Comparison of ENCODE assay signal across 20 mouse cellular contexts in the genomic region with DNA sequence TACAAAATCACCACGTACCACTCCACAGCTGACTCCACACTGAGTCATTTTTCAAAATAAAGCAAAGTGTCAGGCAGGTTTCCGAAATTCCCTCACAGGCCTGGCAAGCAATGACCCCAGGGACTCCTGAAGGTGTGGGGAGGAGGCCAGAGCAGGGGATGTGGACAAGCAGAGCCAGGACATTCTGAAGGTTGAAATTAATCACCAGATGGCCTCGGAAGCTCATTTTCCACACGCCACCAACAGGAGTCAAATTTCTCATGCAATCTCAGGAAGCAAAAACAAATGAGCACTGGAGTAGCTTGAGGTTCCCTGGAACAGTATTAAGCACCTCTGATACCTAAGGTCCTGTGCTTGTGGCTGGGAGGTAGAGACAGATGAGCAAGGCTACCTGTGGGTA.
A peak's percentile ranks its signal among the peaks of the same experiment; 100 is the strongest.
DNase-seq lines count a peak whose midpoint lies in the region; ATAC-seq lines count a peak whose summit lies in the region.
"Had no signal": no experiment of that assay in that cellular context is flagged by ENCODE, and none has a peak within 500 bp of the region (broad histone marks: within the 10 kb centered on the region; RNA-seq: fewer than 3 reads in every experiment).

No protein-coding gene starts in this region.

- 74% methylated on average over 4 of the region's 4 CpGs for WGBS in midbrain, embryonic 11.5 days
- whole genome bisulfite sequencing in midbrain, embryonic 10.5 days, result 66% methylated on average over 4 of the region's 4 CpGs

- no peaks in the 10 kb centered on the region for H3K36me3 ChIP-seq in midbrain, embryonic 11.5 days (ENCODE audit: control insufficient read depth, insufficient read depth, low read length)
- H3K36me3 ChIP-seq in midbrain, embryonic 10.5 days, result no peaks in the 10 kb centered on the region
- H3K36me3 ChIP-seq: heart, embryonic 13.5 days; limb, embryonic 13.5 days; liver, embryonic 15.5 days; neural tube, embryonic 13.5 days had no signal

- H3K4me2 ChIP-seq in midbrain, embryonic 11.5 days, result no peak overlapping the region
- H3K4me2 ChIP-seq: heart, embryonic 13.5 days; limb, embryonic 13.5 days; liver, embryonic 15.5 days; neural tube, embryonic 13.5 days had no signal

- no peak overlapping the region for H3K9ac ChIP-seq in midbrain, embryonic 11.5 days (ENCODE audit: low read length)
- H3K9ac ChIP-seq: heart, embryonic 13.5 days; limb, embryonic 13.5 days; liver, embryonic 15.5 days; neural tube, embryonic 13.5 days had no signal

- H3K4me3 ChIP-seq in midbrain, embryonic 11.5 days (ENCODE audit: low read depth, low read length), result no peak overlapping the region
- H3K4me3 ChIP-seq in midbrain, embryonic 10.5 days, result no peak overlapping the region
- H3K4me3 ChIP-seq: heart, embryonic 13.5 days; limb, embryonic 13.5 days; liver, embryonic 15.5 days; megakaryocyte, embryonic 14.5 days; neural tube, embryonic 13.5 days had no signal

- no peak overlapping the region for H3K27ac ChIP-seq in midbrain, embryonic 11.5 days (ENCODE audit: low read depth, low read length)
- H3K27ac ChIP-seq in midbrain, embryonic 10.5 days (replicated peaks), result no peak overlapping the region
- H3K27ac ChIP-seq: heart, embryonic 13.5 days; kidney, postnatal 0 days; limb, embryonic 13.5 days; liver, embryonic 15.5 days; neural tube, embryonic 13.5 days; stomach, postnatal 0 days had no signal

- ATAC-seq in cerebellum, adult (ENCODE audit: insufficient number of reproducible peaks, low FRiP score, low TSS enrichment), result peak; percentile 69
- no peak for ATAC-seq in midbrain, embryonic 11.5 days (ENCODE audit: low FRiP score)

- H3K27me3 ChIP-seq in midbrain, embryonic 11.5 days (ENCODE audit: control insufficient read depth, insufficient read depth, low read length), result no peaks in the 10 kb centered on the region
- H3K27me3 ChIP-seq in midbrain, embryonic 10.5 days (ENCODE audit: low read depth, poor library complexity, severe bottlenecking), result no peaks in the 10 kb centered on the region
- H3K27me3 ChIP-seq: limb, embryonic 13.5 days; liver, embryonic 15.5 days; neural tube, embryonic 13.5 days had no signal

- DNase-seq in cerebellum, postnatal 4 days (ENCODE audit: low spot score in 2 of 2), result no peak
- peak; percentile 64 for DNase-seq in midbrain, embryonic 11.5 days (ENCODE audit: low spot score, missing footprints)
- no peak for DNase-seq in midbrain, embryonic 10.5 days (ENCODE audit: low spot score)
- DNase-seq in cerebellum, adult 9-10 months, result peak; percentile 74
- peak; percentile 31 for DNase-seq in forelimb bud, embryonic 11.5 days (ENCODE audit: low read depth, low spot score)
- no peak for DNase-seq in thymus, postnatal 36 days
- DNase-seq in kidney, adult 18-20 months, result no peak
- DNase-seq: B cell, adult 2 months; gastrocnemius, postnatal 36 days; heart, postnatal 36 days; lung, postnatal 10 days; right cerebral cortex, postnatal 25 days had no signal

- no peaks in the 10 kb centered on the region for H3K9me3 ChIP-seq in midbrain, embryonic 11.5 days (ENCODE audit: control insufficient read depth, low read length)
- no peaks in the 10 kb centered on the region for H3K9me3 ChIP-seq in midbrain, embryonic 10.5 days (replicated peaks)
- H3K9me3 ChIP-seq: heart, embryonic 13.5 days; limb, embryonic 13.5 days; liver, embryonic 15.5 days; megakaryocyte, embryonic 14.5 days; neural tube, embryonic 13.5 days had no signal

- H3K4me1 ChIP-seq in midbrain, embryonic 11.5 days (ENCODE audit: control insufficient read depth, insufficient read depth, low read length), result no peaks in the 10 kb centered on the region
- H3K4me1 ChIP-seq in midbrain, embryonic 10.5 days, result no peaks in the 10 kb centered on the region
- H3K4me1 ChIP-seq: heart, embryonic 13.5 days; liver, embryonic 15.5 days had no signal

Comparison
In these comparisons a context has a peak if more than half of its experiments do, and no peak if none do; other contexts are left out.
1. DNase-seq: peak in midbrain, embryonic 11.5 days (single experiment), cerebellum, adult 9-10 months (single experiment) and forelimb bud, embryonic 11.5 days (single experiment); none in cerebellum, postnatal 4 days (0 of 2), midbrain, embryonic 10.5 days (single experiment), thymus, postnatal 36 days (0 of 2) and kidney, adult 18-20 months (single experiment).